Mouse (Mus musculus) heart, postnatal 10 days (tissue): ENCODE data around the gene Dot1l. TPM values are rescaled to one million over a fixed set of nuclear protein-coding genes. Genes with fewer than 3 reads are reported as not detected.
A peak's percentile ranks its signal among the peaks of the same experiment; 100 is the strongest.

Source experiments
- DNase-seq, 2 experiments: peaks; one replicate each; pipeline ENCODE4 v3.0.0; 2021
- intact Hi-C: fragments of 180-260 bp; cut with DNase I; formaldehyde crosslinking; loops from one replicate; pipeline ENCODE4 v1.15.1; 2025
- total RNA-seq, 2 experiments: library from RNA; stranded (reverse); gene quantifications; 2 replicates each; pipeline ENCODE4 v1.2.3; 2021

The Dot1l gene
- total RNA-seq, 2 experiments from 2014 or later, result 66.3 to 67.6 TPM

GRCm38 (mm10) chr10:80756967-80757366, 2.0 kb downstream of the Dot1l start:
- intact Hi-C loops, result loop anchor here (1.0 kb wide), 1 partner anchor 17 kb away; no protein-coding TSS in a partner anchor
- DNase-seq, result peak; percentile 21 to 38

DNA sequence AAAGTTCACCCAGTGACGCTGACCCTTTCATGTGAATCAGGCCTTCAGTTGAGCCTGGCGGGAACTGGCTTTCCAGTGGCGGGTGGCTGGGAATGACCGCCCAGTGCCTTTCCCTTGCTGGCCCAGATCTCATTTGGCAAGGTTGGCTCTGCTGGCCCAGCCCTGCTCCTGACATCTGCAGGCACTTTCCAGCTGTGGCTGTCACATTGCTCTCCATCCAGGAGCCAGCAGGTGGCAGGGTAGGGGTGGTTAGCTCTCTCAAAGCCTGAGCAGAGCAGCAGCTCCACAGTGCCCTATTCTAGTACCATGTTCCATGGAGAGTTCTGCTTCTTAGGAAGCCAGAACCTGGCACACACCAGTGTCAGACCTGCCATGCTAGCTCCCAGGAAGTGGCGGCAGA, 2.7 kb downstream of the Dot1l start:
- DNase-seq, result peak; percentile 93 to 94
- intact Hi-C loops, result loop anchor here (1.0 kb wide), 1 partner anchor 17 kb away; no protein-coding TSS in a partner anchor

- DNase-seq, result peak; percentile 24 to 57
- intact Hi-C loops, result no loop called here
Measured at GRCm38 (mm10) chr10:80758651-80759050, 3.6 kb downstream of the Dot1l start.

GRCm38 (mm10) chr10:80760596-80761524, 5.9 kb downstream of the Dot1l start:
- intact Hi-C loops, result no loop called here
- DNase-seq, result no peak

GRCm38 (mm10) chr10:80761821-80762220, 6.8 kb downstream of the Dot1l start:
- intact Hi-C loops, result no loop called here
- no peak for DNase-seq

DNA sequence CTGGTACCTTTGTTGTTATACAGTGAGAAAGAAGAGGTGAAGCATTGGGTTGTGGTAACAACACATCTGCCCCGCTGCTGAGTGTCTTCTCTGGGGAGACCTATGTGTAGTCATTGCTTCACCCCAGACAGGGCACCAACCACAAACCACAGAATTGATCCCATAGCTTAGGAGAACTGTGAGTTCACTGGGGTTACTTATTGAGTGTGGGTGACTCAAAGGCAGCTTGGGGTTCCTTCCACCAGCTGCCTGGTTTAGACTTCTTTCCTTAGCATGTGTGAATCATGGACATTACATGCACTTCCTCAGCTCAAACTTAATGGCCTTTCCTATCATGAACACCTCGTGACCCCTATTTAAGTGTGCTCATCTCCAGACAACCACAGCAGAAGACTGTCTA, 8.5 kb downstream of the Dot1l start:
- DNase-seq, result no peak
- intact Hi-C loops, result no loop called here

GRCm38 (mm10) chr10:80765746-80766145, 10.7 kb downstream of the Dot1l start:
- no peak for DNase-seq
- intact Hi-C loops, result no loop called here

GRCm38 (mm10) chr10:80766161-80766815, 11.3 kb downstream of the Dot1l start:
- intact Hi-C loops, result no loop called here
- DNase-seq, result peak; percentile 31 to 40

DNA sequence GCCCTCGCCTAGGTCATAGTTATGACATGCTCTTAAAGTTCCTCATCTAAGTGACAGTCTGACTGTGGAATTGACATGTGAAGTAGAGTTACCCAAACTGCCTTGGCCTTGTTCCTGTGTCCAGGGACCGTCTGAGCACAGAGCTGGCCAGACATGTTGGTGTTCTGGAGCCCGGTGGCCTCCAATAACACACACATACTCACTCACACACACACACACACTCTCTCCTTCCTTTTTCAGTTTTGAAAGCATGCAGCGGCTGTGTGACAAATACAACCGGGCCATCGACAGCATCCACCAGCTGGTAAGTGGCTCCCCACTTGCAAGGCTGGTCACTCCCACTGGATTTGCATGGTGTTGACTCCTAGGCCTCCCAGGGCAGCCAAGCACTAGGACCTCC, 13.4 kb downstream of the Dot1l start:
- intact Hi-C loops, result no loop called here
- no peak for DNase-seq

DNA sequence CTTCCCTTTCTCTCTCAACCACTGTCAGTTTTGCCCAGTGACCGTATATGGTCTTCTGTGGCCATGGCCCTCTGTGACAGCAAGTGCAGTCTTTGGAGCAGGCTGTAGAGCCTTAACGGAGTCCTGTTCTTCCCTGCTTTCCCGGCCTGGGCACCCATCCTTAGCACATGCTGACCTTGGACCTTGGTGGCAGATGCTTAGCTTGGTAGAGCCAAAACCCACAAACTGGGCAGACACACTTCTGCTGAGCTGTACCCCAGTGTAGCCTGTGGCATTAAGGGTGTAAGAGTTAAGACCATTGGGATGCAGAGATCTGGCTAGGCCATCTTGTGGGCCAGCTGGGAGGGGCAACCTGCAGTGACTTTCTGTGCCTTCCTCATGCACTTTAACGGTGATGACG, 18.8 kb downstream of the Dot1l start:
- intact Hi-C loops, result loop anchor here (1.0 kb wide), 2 partner anchors 17 to 27 kb away; no protein-coding TSS in a partner anchor

GRCm38 (mm10) chr10:80774549-80774948, 19.5 kb downstream of the Dot1l start:
- DNase-seq, result peak; percentile 91 to 94
- intact Hi-C loops, result loop anchor here (1.0 kb wide), 2 partner anchors 17 to 27 kb away; no protein-coding TSS in a partner anchor

More for the DNA sequence above, 18.8 kb downstream of the Dot1l start:
- no peak for DNase-seq

DNA sequence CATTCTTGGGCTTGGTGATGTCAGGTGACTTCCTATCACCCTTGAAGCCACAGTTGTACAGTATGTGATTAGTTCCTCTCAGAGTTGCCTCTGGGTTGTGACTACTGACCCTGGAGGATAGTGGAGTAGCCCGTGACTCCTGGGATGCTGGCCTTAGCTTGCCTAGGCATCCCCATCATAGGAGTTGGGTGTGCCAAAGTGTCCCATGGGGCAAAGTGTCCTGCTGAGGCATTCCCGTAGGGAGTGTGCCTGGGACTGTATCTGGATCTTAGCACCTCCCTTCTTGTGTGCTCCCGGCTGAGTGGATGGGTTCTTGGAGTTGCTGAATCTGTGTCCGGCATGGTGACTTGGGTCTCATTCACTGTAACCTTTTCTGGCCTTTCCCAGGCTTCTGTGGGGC, 20.0 kb downstream of the Dot1l start:
- intact Hi-C loops, result loop anchor here (1.0 kb wide), 2 partner anchors 18 to 28 kb away; no protein-coding TSS in a partner anchor
- DNase-seq, result no peak

GRCm38 (mm10) chr10:80775731-80776130, 20.7 kb downstream of the Dot1l start:
- intact Hi-C loops, result no loop called here

DNA sequence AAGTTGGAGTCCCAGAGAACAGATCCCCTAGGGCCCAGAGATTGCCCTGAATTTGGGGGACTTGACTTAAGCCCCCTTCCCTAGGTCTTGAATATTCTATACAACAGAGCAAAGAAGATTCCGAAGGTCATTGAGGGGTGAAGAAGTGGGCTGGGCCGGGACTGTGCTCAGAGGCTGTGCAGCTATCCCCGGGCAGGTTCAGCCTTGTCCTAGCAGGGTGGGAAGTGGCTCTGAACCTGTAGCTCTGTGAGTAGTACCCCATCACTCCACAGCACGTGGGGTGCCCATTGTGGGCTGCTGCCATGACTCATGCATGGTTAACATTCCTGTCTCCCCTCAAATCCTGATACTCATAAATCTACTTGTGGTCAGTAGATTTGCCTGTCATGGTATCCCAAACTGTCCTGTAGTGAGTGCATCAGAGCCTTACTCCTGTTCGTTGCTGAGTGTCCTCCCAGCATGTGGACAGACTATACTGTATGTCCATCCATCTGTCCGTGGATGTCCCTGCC, 21.4 kb downstream of the Dot1l start:
- intact Hi-C loops, result no loop called here
- no peak for DNase-seq

More at GRCm38 (mm10) chr10:80775731-80776130, 20.7 kb downstream of the Dot1l start:
- no peak for DNase-seq

DNA sequence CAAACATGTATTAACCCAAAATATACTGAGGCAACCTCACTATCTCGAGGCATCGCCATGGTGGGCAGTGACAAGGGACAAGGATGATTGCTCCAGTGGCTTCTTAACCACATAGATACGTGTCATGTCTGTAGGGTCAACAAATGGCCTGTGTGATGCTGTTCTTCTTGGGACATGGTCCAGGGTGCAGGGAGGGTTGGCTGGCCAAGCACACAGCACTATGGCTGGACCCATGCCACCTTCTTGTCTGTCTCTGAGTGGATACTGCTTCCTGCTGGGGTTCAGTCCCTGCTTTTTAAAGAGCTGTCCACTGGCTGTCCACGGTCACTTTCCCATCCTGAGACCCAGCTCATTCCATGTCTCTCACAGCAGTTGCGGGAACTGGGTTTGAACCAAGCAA, 22.1 kb downstream of the Dot1l start:
- intact Hi-C loops, result no loop called here
- DNase-seq, result no peak

DNA sequence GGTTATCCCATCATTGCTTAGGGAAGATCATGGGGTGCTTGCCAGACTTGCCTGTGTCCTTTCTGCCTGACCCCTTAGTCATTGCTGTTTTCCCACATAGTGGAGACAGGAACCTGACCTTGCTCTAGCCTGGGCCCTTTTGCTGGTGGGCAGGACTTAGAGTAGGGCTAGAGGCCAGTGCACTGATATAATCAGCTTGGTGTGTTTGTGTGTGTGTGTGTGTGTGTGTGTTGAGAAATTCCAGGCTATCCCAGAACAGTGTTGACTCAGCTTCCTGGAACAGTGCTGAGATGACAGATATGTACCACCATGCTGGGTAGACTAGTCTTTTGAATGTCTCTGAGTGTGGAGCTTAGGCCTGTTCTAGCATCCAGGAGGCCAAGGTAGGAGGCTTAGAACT, 24.6 kb downstream of the Dot1l start:
- intact Hi-C loops, result no loop called here
- DNase-seq, result no peak

- DNase-seq, result no peak
- intact Hi-C loops, result no loop called here
Measured at GRCm38 (mm10) chr10:80784302-80784701, 29.3 kb downstream of the Dot1l start.

- intact Hi-C loops, result no loop called here
- no peak for DNase-seq
Measured at GRCm38 (mm10) chr10:80784871-80785270, 29.9 kb downstream of the Dot1l start.

GRCm38 (mm10) chr10:80785963-80786362, 31.0 kb downstream of the Dot1l start:
- intact Hi-C loops, result no loop called here
- DNase-seq, result no peak

DNA sequence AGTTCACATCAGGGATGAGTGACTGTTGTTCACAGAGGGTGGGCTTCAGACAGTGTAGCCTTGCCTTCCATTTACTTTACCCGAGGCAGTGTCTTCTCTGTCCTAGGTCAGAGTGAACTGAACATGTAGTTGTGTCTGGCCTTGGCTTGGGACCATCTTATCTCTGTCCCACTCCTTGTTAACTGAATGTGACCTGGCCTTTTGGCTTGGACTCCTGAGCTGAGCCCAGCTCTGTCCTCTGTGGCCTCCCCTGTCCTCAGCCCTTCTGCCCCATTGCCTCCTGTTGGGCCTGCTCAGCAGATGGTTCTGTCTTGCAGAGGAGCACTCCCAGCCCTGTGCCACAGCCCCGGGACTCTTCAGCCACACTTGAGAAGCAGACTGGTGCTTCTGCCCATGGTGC, 32.5 kb downstream of the Dot1l start:
- peak; percentile 64 to 72 for DNase-seq
- intact Hi-C loops, result no loop called here

DNA sequence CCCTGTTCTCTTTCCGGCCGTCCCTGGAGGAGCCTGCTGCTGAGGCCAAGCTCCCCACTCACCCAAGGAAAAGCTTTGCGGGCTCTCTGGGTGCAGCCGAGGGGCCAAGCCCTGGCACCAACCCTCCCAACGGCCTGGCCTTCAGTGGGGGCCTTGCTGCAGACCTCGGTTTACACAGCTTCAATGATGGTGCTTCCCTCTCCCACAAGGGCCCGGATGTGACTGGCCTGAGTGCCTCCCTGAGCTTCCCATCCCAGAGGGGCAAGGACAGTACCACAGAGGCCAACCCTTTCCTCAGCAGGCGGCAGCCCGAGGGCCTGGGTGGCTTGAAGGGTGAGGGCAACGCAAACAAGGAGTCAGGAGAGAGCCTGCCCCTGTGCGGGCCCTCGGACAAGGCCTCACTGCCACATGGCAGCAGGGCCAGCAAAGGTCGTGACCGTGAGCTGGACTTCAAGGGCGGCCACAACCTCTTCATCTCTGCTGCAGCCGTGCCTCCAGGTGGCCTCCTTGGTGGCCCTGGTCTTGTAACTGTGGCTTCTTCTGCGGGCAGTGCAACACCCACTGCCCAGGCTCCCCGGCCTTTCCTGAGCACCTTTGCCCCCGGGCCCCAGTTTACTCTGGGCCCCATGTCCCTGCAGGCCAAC, 35.9 kb downstream of the Dot1l start:
- no peak for DNase-seq
- intact Hi-C loops, result no loop called here
